Mouse (Mus musculus) brain, embryonic 14.5 days (tissue): ENCODE measurements at regions not wholly inside any gene's neighbourhood (a gene's known extent, or its start where the extent isn't known, plus 50 kb on each side); places are given as distances from the start of the nearest gene placed in this dataset.
A peak's percentile ranks its signal among the peaks of the same experiment; 100 is the strongest.

ENCODE experiments used
- DNase-seq: peaks from one replicate; pipeline ENCODE4 v3.0.0-alpha.2; 2011; ENCODE audit warnings: low read depth
- CTCF ChIP-seq: fragments of 200-500 bp; IDR thresholded peaks from 2 replicates; pipeline ENCODE4 v1.5.1; 2012; ENCODE audit warnings: inconsistent platforms, mild to moderate bottlenecking, moderate library complexity, borderline replicate concordance; ENCODE audit not compliant: insufficient read depth, insufficient read length; ENCODE audit errors: extremely low read depth
- POLR2A ChIP-seq: fragments of 200-500 bp; IDR thresholded peaks from 2 replicates; pipeline ENCODE4 v1.6.1; 2012; ENCODE audit warnings: mild to moderate bottlenecking, inconsistent platforms, borderline replicate concordance; ENCODE audit not compliant: poor library complexity, insufficient read depth, insufficient read length, severe bottlenecking; ENCODE audit errors: extremely low read depth

GRCm38 (mm10) chr14:101984401-101984800 lies 254.6 kb downstream of the Lmo7 start:
- DNase-seq = peak; percentile 36
- no peak for TF ChIP-seq CTCF
- no peak for TF ChIP-seq POLR2A
